Mouse (Mus musculus): ENCODE results near the gene Tomm40l.

GRCm38 (mm10) chr1:171246709-171247452 lies 24.6 kb upstream of the Tomm40l start:
- TF ChIP-seq CTCF (IDR thresholded peaks at IDR 0.05; ENCODE audit: control insufficient read depth, insufficient read depth, insufficient replicate concordance, low read depth, low read length) (peak; percentile 74; the same call in 1 of the 2 replicates), POLR2A (IDR thresholded peaks at IDR 0.05; ENCODE audit: control insufficient read depth, low read depth, low read length) (peak; percentile 84)
